Mouse (Mus musculus): ENCODE data around the gene Ergic1.

GRCm38 (mm10) chr17:26618498-26618897 is 57.2 kb downstream of the Ergic1 start:
- TF ChIP-seq POLR2A (IDR thresholded peaks at IDR 0.05; ENCODE audit: low read depth, low read length) (no peak), CTCF (IDR thresholded peaks at IDR 0.05; ENCODE audit: extremely low read depth, insufficient read length, insufficient replicate concordance, low read depth, low read length) (no peak)
